Mouse (Mus musculus): Measurements from ENCODE around the gene Iars.
"Not testable (repeated sequence)": the region's sequence is repeated elsewhere in the genome, so short reads cannot be mapped to it uniquely, and the experiment has no call there.

Iars gene

GRCm38 (mm10) chr13:49738011-49738410 is 56.1 kb downstream of the Iars start:
- DNase-seq: no peak

GRCm38 (mm10) chr13:49741285-49742040 is 59.6 kb downstream of the Iars start:
- no peak for DNase-seq

- no peak for DNase-seq
Measured at GRCm38 (mm10) chr13:49756591-49756990, 74.7 kb downstream of the Iars start.

GRCm38 (mm10) chr13:49757966-49758365 is 76.1 kb downstream of the Iars start:
- DNase-seq: no peak

- no peak for DNase-seq
Measured at GRCm38 (mm10) chr13:49760675-49761074, 78.8 kb downstream of the Iars start.

- DNase-seq: no peak
Measured at GRCm38 (mm10) chr13:49762208-49762607, 80.3 kb downstream of the Iars start.

GRCm38 (mm10) chr13:49765306-49765705 is 83.4 kb downstream of the Iars start:
- DNase-seq: no peak

- DNase-seq: no peak
Measured at GRCm38 (mm10) chr13:49766269-49766668, 84.4 kb downstream of the Iars start.

GRCm38 (mm10) chr13:49768048-49768447 is 86.1 kb downstream of the Iars start:
- no peak for DNase-seq

GRCm38 (mm10) chr13:49769111-49769510 is 87.2 kb downstream of the Iars start:
- DNase-seq: no peak

GRCm38 (mm10) chr13:49771536-49771935 is 89.6 kb downstream of the Iars start:
- not testable (repeated sequence) for DNase-seq
